Mouse (Mus musculus) testis, postnatal 10 days (tissue): Measurements from ENCODE around the gene Olfr1417.
"Not testable (repeated sequence)": the region's sequence is repeated elsewhere in the genome, so short reads cannot be mapped to it uniquely, and the experiment has no call there.

ENCODE experiments used
- DNase-seq: peaks from one replicate; pipeline ENCODE4 v3.0.0; 2021; ENCODE audit warnings: low spot score

The Olfr1417 gene

DNA sequence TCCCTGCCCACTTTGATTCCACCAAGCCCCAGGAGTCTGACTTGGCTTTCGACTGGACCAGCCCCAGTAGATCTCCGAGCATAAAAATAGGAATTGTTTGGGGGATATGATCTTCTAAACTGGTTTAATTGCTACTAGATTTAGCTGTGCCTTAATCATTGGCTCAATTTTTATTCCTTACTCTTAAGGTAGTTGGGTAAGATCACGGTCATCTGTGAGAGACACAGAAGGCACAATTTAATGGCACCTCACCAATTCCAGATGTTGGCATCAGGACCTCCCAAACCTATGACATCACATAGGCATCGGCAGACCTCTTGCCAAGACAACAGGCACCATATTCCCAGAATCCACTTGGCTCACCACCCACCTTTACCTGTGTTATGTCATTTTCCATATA lies at the start of gene Olfr1417:
Olfr1417 (minus strand) TSS at position 101 of the 400 bp plus-strand sequence.
- no peak for DNase-seq

DNA sequence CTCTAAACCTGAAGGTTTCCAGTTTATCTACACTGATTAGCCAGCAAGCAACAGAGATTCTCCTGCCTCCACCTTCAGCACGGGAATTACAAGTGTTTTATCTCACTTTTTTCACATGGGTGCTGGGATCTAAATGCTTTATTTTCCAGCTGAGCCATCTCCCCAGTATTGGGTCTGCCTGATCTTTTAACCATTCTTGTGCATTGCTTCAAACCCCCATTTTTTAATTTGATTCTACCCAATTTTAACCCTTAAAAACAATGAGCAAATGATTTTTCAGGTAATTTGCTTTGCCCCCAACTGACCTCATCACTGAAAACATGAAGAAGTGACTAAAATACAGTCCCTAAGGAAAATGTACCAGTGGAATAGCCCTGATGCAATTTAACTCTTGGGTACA lies 47.2 kb upstream of the Olfr1417 start, which contains the start of gene Olfr1420:
Olfr1420 (plus strand) TSS at position 301 of the 400 bp plus-strand sequence.
- no peak for DNase-seq

DNA sequence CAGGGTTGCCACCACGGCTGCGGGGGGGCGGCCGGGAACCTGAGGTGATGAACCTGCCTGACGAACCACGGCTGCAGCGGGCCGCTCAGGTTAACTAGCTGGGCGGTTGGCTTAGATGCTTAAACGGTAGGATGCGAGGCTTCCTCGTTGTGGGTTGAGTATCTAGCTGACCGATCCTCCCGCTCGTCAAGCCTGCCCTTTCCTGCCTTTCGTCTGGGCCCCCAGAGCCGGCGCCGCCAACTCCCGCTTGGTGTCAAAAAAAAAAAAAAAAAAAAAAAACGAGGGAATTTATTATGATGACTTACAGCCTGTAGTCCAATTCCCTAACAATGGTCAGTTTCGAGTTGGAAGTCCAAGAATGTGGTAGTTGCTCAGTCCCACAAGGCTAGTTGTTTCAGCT lies 39.4 kb upstream of the Olfr1417 start:
- not testable (repeated sequence) for DNase-seq

DNA sequence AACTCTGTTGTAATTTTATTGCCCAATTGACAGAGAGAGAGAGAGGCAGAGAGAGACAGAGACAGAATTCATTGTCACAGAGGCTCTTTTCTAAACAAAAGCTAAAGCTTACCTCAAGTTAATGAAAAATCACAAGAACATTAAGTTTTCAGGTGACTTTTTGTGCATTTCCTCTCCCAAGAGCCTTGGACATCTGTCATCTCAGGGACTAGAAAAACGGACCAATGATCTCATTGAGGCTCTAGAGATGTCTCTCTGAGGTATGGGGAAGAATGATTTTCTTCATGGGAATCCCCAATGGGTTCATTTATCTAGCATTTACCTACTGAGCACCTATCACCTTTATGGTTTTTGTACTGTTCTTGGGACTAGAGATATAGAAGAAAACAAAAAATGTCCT lies 36.0 kb upstream of the Olfr1417 start, which contains the start of gene Olfr1419:
Olfr1419 (minus strand) TSS at position 101 of the 400 bp plus-strand sequence.
- DNase-seq = no peak

DNA sequence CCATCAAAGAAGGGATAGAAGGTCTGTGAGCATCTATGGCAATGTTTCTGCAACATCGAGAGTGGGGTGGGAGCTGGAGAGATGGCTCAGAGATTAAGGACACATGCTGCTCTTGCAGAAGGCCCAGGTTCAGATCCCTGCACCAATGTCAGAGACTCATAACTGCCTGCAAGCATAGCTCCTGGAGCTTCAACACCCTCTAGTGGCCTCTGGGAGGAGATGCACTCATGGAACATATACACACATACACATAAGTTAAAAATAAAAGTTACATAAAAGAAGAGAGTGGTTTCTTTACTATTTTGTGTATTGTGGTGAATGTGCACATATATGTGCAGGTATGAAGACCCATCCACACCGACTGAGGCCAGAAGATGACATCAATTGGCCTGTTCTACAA lies 28.8 kb upstream of the Olfr1417 start:
- DNase-seq = no peak

DNA sequence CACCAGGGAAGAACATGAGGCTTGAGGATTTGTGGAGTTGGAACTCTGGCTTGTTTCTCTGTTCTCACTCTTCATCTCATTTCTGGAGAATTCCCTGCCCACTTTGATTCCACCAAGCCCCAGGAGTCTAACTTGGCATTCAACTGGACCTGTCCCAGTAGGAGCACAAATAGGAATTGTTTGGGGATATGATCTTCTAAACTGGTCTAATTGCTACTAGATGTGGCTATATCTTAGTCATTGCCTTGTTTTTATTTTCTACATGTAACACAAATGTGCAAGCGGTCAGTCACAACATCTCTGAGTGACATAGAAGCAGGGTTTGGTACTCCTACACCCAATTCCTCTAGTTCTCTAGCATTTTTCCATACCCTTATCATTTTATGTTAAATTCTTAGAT lies 21.9 kb upstream of the Olfr1417 start, which contains the start of gene Olfr1418:
Olfr1418 (minus strand) TSS at position 101 of the 400 bp plus-strand sequence.
- no peak for DNase-seq

DNA sequence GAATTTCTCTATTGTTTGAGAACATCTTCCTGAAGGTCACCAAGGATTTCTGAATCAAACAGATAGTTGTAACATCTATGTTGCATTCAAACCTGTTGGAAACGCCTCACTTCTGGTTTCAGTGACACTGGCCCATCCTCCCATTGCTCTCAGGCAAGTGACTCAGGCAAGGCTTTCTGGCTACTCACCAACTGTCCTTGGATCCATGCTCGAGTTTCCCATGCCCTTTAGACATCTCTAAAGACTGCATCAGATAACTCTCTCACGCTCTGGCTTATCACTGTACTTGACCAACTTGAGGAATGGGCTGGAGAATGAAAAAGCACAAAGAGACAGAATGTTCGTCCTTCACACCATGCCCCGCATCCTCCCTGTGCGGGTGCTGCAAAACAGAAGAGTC lies 17.5 kb upstream of the Olfr1417 start:
- DNase-seq = no peak

DNA sequence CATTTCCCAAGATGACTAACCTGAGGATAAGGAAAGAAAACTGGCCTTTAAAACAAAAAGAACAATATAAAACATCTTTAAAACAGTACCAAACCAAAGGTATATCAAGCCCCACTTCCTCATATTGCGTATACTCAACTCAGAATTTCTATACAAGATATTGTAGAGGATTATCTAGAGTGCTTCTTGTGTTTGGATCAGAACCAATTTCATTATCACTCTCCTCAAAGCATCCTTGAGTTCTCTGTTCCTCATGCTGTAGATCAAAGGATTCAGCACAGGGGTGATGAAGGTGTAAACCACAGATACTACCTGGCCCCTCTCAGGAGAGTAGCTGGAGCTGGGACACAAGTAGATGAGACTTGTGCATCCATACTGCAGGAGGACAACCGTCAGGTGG lies 15.8 kb upstream of the Olfr1417 start:
- no peak for DNase-seq

DNA sequence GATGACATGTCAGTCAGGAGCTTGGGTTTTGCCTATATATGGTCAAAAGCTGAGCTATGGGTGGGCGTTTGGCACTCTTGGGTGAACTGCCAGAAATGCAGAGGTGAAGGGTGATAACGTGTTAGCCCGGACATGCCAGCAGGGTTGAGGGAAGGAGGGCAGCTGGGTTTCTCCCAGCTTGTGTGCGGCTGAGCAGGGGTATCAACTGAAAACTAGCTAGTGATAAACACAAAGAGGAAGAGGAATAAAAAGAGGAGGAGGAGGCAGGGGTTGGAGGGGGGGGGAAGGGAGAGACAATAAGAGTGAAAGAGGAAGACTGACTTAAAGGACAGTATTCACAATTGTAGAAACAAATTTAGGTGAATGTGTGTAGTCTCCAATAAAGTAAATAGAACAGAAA lies 13.6 kb upstream of the Olfr1417 start:
- no peak for DNase-seq

DNA sequence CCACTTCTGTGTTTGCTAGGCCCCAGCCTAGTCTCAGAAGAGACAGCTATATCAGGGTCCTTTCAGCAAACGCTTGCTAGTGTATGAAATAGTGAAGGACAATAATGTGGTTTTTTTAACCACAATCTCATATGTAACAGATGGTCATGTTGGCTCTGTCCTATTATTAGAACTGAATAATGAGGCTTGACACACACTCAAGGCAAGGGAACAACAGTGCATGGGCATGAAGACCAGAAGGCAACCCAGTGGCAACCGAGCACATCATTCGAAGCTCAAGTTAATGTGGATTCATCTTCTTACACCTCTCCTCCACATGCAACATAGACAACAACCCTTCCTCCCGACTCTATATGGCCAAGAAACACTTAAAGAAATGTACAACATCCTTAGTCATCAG lies 7.3 kb upstream of the Olfr1417 start:
- no peak for DNase-seq

DNA sequence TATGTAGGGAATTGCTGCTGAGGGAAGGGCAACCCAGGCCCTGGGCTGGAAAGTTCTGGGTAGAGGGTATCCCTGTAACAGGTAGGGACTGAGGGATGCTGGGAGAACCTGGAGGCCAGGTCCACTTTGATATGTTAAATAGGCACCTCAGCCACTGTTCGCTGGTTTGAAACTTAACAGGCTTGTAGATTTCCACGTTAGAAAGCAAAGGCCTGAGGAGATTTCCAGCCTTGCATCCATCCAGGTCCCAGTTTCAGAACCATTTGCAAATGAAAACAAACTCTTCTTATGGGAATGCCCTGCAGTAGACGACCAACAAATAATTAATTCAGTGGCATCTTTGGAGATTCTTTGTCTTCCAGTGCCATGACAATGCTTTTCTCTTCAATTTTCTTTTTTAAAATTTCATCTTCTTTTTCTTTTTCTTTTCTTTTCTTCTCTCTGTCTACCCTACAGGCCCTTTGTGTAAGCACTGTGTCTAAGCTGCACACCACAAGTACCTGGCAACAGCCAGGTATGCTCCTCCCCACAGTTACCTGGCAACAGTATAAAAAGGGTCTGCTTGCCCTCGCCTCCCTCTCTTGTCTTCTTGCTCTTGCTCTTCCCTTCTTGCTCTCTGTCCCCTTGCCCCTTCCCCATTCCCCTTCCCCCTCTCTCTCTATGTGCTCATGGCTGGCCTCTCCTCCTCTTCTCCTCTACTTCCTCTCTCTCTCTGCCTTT lies 15.5 kb downstream of the Olfr1417 start:
- DNase-seq = no peak

DNA sequence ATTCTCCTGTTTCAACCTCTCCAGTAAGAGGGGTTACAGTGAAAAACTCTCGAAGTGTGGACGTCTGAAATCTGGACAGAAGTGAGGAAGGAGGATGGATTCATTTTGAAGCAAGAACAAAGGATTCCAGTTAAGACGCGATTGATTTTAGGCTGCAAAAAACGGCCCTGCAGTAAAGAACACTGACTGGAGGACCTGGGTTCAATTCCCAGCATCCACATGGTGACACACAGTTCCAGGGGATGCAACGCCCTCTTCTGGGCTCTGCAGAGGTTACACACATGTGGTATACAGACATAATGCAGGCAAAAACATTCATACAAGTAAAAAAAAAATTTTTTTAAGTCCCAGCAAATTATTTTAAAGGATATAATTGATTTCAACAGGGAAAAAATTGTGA lies 18.8 kb downstream of the Olfr1417 start:
- DNase-seq = no peak

DNA sequence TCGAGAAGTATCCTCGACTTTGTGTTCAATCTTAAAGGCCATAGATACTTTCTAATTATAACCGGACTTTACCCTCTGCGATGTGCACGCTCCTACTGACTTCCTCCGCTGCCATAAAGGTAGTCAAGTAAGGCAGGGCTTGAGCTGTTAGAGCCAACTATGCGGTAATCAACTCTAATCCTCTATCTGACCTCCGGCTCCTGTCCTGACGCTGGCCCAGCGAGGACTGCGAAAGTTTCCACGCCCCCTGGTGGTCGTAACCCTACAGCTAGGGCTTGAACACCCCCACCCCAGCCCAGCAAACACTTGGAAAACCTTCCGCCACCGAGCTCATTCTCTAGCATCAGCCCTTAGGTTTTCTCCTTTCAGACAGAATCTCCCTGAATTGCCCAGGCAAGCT lies 19.2 kb downstream of the Olfr1417 start:
- DNase-seq = peak; percentile 86

DNA sequence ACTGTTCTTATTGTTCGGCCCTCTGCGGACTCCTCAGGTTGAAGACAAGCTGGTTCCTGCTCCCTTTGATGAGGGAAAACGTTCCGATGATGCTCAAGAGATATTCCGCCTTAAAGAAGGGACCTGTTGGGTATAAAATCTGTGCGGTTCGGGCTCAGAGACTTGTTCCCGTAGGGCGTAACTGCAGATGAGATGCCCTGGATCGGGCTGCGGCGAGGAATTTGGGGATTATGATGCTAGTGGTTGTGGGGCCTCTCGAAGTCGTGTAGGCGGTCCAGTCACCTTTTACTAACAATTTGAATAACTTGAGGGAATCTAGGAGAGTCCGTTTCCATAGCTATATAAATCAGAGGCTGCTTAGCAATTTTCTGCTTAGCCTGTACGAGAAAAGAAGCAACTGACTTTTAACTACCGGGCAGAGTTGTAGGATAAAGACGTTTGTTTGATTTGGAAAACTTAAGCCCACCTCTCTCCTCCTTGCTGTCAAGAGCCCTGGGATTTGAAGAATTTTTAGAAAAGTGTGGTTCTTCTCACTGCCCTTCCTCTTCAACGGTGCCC lies 19.8 kb downstream of the Olfr1417 start, which contains the start of gene Stx3:
Stx3 (minus strand) TSS at position 261 of the 558 bp plus-strand sequence.
- DNase-seq = no peak

DNA sequence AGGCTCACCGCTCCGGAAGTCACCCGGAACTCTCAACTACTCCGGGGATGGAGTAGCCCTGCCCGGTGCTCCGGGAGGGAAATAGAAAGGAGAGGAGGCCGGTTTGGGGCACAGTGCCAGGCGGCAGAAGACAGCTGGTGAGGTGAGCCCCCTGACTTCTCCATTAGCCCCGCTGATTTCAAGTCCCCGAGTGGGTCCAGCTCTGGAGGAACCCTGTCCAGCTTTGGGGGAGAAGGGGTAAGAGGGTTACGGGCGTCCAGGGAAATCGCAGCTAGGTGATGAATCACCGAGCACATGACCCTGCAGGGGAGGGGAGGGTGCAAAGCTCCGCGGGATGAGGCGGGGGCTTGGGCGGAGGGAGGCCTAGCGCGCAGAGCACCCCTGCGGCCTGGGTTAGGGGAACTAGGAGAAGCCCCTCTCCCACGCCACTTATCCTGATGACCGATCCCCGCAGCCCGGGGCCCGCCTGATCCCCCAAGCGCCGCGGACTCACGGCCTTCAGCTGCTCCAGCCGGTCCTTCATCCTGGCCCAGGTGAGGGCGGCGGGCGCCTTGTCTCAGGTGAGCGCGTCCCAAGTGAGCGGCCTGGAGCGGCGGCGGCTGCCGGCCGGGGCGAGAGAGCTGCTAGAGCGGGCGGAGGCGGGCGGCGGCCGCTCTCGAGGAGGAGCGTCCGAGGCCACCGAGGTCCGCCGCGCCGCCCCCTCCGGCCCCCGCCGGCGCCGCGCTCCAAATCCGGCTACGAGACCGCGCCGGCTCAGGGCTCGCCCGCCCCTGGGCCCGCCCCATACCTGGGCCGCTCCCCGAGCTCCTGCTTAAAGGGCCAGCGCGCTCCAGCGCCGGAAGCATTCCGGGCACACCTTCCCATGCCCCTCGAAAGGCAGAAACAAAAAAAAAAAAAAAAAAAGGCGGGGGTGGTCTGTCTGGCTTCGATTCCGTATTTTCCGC lies 20.5 kb downstream of the Olfr1417 start:
- peak; percentile 58 for DNase-seq

DNA sequence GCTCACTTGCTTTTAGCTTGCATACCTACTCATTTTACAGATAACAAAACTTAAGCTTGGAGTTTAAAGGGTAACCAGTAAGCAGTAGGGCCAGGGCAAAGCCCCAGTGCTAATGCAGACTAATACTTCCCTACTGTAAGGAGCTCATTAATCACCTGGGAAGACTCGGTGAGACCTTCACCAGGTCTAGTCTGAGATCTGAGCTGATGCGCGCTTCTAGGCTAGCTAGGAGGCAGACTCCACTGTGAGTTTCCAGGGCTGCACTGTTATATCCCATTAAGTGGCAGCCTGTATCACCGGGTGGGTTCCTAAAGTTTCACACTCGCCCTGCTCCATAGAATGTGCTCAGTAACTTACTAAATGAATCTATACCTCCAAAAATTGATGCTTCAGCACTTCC lies 21.4 kb downstream of the Olfr1417 start:
- DNase-seq = no peak

DNA sequence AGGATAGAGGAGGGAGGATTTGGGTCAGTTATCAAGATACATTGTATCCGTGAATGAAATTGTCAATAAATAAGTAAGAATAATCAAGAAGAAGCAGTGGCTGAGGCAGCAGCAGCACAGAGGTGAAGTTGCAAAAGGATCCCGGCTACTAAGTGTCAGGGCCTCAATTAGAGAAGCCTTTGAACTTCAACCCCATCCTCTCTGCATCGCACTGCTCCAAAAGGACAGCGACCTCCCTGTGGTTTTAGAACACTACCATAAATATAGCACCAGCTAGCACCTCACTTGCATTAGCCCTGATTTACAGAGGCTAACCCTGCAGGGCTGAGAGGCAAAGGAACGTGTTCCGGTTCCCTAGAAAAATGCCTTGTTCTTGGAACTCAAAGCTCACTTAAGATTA lies 22.3 kb downstream of the Olfr1417 start:
- DNase-seq = no peak

DNA sequence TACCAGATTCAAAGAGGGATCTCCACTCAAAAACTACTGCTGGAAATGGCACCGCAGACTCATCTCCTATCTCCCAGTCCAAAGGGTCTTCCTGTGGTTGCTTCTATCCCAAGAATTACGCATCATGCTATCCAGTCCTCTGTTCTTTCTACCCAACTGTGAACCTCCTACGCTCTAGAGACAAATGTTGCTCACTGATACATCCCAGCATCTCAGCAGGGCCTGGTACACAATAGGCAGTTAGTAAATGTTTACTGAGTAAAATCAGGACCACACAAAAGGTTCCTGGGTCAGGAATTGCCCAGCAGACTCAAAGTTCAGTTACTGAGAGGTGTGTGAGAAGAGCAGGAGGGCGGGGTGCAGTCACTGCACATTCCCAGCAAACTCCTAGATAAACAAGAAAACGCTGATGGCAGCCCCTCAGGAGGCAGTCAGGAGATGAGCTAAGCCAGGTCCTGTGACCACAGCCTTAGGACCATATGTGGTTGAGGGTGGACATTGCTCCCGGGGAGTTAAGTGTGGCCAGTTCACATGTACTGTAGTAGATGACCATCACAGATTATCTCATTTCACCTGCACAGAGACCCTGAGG lies 24.2 kb downstream of the Olfr1417 start:
- DNase-seq = no peak

DNA sequence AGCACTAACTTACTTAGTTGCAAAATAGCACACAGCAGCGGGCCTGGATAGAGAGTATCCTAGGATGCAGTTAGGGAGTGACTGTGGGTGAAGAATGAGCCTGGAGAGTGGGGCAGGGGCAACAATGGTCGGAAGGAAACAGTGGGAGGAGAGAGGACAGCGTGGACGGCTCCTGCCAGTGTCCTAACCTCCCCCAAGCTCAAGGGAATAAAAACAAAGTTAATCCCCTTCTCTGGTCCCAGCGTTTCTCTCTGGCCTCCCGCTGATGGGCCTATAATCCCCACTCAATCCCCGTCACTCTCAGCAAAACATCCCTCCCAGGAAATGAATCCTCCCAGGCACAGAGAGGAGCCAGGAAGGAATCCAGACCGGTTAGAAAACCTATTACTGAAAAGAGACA lies 25.4 kb downstream of the Olfr1417 start:
- no peak for DNase-seq

DNA sequence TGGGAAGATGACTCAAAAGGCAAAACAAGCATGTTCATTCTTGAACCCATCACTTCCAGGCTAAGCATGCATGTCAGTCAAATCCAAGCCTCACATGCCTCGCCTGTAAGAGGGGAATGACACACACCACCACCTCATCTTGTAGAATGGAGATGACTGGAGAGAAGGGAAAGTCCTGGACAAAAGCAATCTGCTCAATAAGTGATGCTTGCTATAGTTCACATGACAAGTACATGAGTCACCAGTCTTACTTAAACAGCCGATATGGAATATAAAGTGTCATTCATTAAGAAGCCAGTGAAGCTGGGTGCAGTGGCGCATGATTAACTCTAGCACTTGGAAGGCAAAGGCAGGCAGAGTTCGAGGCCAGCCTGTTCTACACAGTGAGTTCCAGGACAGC lies 25.9 kb downstream of the Olfr1417 start:
- DNase-seq = no peak

DNA sequence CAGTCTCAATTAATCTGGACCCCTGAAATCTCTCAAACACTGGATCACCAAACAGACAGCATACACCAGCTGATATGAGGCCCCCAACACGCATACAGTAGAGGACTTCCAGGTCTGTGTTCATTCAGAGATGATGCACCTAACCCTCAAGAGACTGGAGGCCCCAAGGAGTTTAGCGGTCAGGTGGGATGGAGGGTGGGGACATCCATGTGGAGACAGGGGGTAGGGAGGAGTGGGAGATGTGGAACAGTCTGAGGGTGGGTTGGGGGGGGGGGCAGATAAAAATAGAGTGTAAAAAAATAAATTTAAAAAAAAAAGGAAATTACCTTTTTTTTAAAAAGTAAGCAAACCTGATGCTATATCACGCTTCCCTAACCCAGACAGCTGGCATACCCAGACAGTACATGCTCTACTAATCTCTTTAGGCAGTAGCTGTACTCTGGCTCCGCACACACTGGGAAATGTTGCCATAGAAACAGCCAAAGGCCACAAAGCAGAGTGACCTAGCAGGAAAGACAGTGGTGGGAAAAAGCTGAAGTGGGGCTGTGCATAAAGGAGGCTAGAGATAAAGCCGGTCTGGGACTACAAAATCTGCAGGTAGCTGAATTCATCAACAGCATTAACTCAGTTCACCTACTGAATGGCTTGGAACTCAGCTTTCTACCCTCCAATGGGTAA lies 27.2 kb downstream of the Olfr1417 start:
- DNase-seq = no peak

DNA sequence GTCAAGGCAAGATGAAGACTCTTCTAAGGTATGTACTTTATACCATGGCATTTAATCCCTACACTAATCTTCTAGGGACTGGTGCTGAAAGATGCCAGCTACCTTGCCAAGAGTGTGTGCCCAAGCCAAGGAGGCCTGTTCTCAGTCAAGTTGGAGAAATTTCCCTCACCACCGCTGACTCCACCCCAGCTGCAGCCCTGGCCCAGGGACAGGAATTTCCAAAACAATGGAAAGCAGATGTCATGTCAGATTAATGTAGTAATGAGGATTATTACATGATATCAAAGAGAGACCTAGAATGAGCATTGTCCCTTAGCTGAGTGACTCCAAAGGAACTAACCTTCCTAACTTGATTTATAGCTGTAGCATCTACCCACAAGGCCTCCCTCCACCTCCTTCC lies 28.2 kb downstream of the Olfr1417 start:
- no peak for DNase-seq
